Mouse (Mus musculus) cerebellum, adult 8-10 months (tissue): Measurements from ENCODE around the gene Lbhd2.

Experiments used
- DNase-seq: peaks from one replicate; pipeline ENCODE4 v3.0.0; 2022

Lbhd2 gene

GRCm38 (mm10) chr12:111409583-111409982 is 3.0 kb downstream of the Lbhd2 start:
- no peak for DNase-seq

GRCm38 (mm10) chr12:111411631-111412355 is 5.2 kb downstream of the Lbhd2 start:
- DNase-seq = no peak

- no peak for DNase-seq
Observed at GRCm38 (mm10) chr12:111412581-111413284, 6.1 kb downstream of the Lbhd2 start.

GRCm38 (mm10) chr12:111413300-111413699 is 6.7 kb downstream of the Lbhd2 start:
- DNase-seq = peak; percentile 86

GRCm38 (mm10) chr12:111416921-111417779 is 10.5 kb downstream of the Lbhd2 start, which contains the start of gene Exoc3l4:
Gene Exoc3l4, plus strand, starts transcription at chr12:111417017.
- DNase-seq = no peak

- DNase-seq = no peak
Observed at GRCm38 (mm10) chr12:111419918-111420317, 13.3 kb downstream of the Lbhd2 start.

- no peak for DNase-seq
Observed at GRCm38 (mm10) chr12:111420946-111421709, 14.5 kb downstream of the Lbhd2 start.

- DNase-seq = no peak
Observed at GRCm38 (mm10) chr12:111422852-111423251, 16.2 kb downstream of the Lbhd2 start.

GRCm38 (mm10) chr12:111423570-111424129 is 17.0 kb downstream of the Lbhd2 start:
- DNase-seq = no peak

- DNase-seq = no peak
Observed at GRCm38 (mm10) chr12:111424547-111424946, 17.9 kb downstream of the Lbhd2 start.

- peak; percentile 76 for DNase-seq
Observed at GRCm38 (mm10) chr12:111425258-111425657, 18.6 kb downstream of the Lbhd2 start.

GRCm38 (mm10) chr12:111425789-111426460 is 19.3 kb downstream of the Lbhd2 start:
- peak; percentile 95 for DNase-seq

- DNase-seq = no peak
Observed at GRCm38 (mm10) chr12:111427438-111428113, 21.0 kb downstream of the Lbhd2 start.

- DNase-seq = no peak
Observed at GRCm38 (mm10) chr12:111428364-111428763, 21.8 kb downstream of the Lbhd2 start.

- DNase-seq = no peak
Observed at GRCm38 (mm10) chr12:111428961-111429911, 22.6 kb downstream of the Lbhd2 start.

GRCm38 (mm10) chr12:111430049-111430867 is 23.6 kb downstream of the Lbhd2 start:
- no peak for DNase-seq

GRCm38 (mm10) chr12:111430868-111431817 is 24.5 kb downstream of the Lbhd2 start:
- DNase-seq = no peak

GRCm38 (mm10) chr12:111432097-111432496 is 25.5 kb downstream of the Lbhd2 start:
- DNase-seq = no peak
